Mouse (Mus musculus) brain, embryonic 14.5 days (tissue): Measurements from ENCODE around the gene Dusp3. TPM values are rescaled to one million over a fixed set of nuclear protein-coding genes. Genes with fewer than 3 reads are reported as not detected.
A peak's percentile ranks its signal among the peaks of the same experiment; 100 is the strongest.
"Not testable (repeated sequence)": the region's sequence is repeated elsewhere in the genome, so short reads cannot be mapped to it uniquely, and the experiment has no call there.

Experiments
- DNase-seq: peaks from one replicate; pipeline ENCODE4 v3.0.0-alpha.2; 2011; ENCODE audit warnings: low read depth
- CTCF ChIP-seq: fragments of 200-500 bp; IDR thresholded peaks from 2 replicates; pipeline ENCODE4 v1.5.1; 2012; ENCODE audit warnings: inconsistent platforms, mild to moderate bottlenecking, moderate library complexity, borderline replicate concordance; ENCODE audit not compliant: insufficient read depth, insufficient read length; ENCODE audit errors: extremely low read depth
- POLR2A ChIP-seq: fragments of 200-500 bp; IDR thresholded peaks from 2 replicates; pipeline ENCODE4 v1.6.1; 2012; ENCODE audit warnings: mild to moderate bottlenecking, inconsistent platforms, borderline replicate concordance; ENCODE audit not compliant: poor library complexity, insufficient read depth, insufficient read length, severe bottlenecking; ENCODE audit errors: extremely low read depth
- polyA plus RNA-seq: library from polyadenylated mRNA; depleted of rRNA; stranded (reverse); fragments of >200 nt; gene quantifications from 2 replicates; pipeline ENCODE4 v1.2.3, GENCODE M21; 2012

Dusp3 gene
- polyA plus RNA-seq, 1 experiment, result 15.4 TPM

DNA sequence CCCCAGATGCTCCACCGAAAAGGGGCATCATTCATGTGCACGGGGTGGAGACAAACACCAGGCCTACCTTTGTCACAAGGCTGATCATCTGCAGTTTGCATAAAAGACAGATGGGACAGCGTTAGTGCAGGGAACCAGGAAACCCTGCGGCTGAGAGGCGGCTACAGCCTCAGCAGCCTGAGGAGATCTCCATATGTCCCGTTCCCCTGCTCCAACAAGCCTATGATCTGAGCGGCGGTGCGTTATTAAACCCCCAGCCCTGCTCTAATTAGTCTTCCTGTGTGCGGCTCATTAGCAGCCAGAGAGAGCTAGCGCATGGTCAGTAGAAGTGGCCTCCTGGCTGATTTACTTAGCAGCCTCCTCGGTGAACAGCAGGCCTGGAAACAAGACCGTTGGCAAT is 23.3 kb upstream of the Dusp3 start:
- TF ChIP-seq POLR2A (no peak), CTCF (no peak)
- DNase-seq, result peak; percentile 94

DNA sequence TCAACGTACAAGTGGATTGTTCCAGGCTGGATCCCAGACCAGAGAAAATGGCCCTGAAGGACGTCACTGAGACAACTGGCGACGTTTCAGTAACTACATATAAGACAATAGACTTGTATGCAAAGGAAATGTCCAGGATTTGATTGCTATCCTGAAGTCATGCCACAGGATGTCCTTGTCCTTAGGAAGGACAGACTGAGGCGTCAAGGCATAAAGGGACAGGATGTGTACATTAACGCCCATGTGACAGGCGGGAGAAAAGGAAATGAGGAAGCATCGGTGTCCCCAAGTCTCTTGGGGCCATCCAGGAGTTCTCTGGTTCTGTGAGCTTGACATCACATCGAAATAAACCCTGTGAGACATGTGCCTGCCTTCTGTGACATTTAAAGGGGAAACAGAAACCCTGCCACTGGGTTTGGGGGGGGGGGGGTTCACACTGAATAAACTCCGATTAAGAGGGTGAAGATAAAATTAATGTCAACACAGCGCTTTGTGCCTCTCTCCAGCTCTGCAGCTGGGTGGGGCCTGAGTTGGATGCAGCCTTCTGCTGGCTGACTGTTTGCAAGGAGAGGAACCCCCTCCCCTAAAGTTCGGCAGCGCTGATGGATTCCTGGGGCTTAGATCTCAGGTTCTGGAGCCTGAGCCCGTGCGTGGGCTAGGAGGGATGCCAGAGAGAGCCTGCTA is 22.3 kb upstream of the Dusp3 start:
- no peak for DNase-seq
- TF ChIP-seq CTCF, result no peak

DNA sequence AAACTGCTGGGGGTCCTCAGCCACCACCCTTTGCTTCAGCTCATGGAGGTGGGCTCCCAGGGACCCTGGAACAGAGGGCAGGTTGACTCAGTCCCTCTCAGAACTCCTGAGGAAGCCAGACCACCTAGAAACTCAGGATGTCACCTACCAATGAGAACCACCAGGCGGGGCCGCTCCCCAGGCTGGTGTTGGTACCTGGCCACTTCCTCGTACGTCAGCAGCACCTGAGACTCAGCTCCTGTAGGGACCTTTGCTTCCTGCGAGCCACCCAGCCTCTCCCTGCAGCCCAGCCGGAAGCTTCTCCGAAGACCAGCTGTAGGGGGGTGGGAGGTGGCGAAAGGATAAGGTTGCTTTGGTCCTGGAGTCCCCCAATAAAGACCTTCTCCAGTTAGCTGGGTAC is 21.6 kb upstream of the Dusp3 start:
- TF ChIP-seq POLR2A (no peak), CTCF (no peak)
- DNase-seq, result no peak

DNA sequence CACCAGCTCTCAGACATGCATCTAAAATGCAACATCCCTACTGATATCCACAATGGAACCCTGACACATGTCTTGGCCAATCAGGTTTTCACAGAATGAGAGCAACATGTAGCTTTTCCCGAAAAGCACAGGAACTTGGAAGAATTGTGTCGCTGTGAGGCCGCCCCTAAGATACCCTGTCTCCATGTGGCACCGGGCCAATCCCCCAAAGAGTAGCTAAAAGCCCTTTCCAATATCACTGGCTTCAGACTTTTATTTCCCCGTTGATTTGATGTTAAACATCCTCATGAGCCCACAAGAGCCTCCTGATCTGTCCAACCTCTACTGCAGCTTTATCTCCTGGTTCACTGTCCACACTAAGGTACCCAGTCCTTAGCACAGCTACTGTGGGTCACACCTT is 19.9 kb upstream of the Dusp3 start:
- no peak for TF ChIP-seq POLR2A
- no peak for TF ChIP-seq CTCF
- no peak for DNase-seq

DNA sequence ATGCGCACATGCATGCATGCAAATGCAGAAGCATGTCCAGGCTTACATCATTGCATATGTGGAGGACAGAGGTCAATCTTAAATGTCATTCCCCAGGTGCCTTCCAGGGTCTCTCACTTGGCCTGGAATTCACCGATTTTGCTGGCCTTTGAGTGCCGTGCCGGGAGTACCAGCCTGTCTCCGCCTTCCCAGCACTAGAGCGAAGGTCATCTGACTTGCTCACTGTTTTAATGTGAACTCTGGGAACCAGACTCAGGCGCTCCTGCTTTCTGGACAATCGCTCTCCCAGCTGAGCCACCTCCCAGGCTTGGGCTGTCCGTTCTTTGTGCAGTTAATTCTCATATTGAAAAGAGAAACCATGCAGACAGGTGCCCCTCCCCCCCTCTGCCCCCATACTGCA is 19.5 kb upstream of the Dusp3 start:
- peak; percentile 53 for DNase-seq
- TF ChIP-seq CTCF (no peak), POLR2A (no peak)

DNA sequence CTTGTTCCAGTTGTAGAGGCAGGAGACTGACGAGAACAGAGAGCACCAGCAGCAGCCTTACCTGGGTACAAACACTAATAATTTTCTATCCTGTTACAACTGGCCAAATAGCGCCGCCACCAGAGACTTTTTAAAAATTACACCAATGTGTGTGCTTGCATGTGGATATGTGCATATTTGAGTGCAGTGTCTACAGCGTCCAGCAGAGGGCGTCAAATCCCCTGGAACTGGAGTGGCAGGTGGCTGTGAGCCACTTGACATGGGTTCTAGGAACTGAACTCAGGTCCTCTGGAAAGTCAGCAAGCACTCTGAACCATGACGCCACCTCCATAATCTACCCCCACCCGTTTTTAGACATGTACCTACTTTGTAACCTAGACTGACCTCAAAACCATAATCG is 17.4 kb upstream of the Dusp3 start:
- no peak for DNase-seq
- TF ChIP-seq POLR2A (no peak), CTCF (peak; percentile 53)

DNA sequence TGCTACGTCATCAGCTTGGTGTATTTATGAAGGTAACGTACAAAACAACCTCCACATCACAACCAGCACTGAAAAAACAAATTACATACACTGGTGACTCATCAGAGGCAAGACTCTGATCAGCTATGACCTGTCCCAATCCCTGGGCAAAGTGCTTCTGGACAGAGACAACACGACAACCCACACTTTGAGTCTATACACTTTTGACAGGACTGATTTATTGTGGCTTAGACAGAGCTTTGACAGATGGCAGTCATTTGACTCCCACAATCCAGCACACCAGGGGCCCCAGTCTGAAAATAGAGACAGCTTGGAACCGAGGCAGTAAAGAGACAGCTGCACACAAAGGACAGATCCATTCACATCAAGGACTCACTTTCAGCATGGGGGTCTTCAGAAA is 12.7 kb upstream of the Dusp3 start:
- no peak for TF ChIP-seq POLR2A
- no peak for TF ChIP-seq CTCF
- DNase-seq, result no peak

DNA sequence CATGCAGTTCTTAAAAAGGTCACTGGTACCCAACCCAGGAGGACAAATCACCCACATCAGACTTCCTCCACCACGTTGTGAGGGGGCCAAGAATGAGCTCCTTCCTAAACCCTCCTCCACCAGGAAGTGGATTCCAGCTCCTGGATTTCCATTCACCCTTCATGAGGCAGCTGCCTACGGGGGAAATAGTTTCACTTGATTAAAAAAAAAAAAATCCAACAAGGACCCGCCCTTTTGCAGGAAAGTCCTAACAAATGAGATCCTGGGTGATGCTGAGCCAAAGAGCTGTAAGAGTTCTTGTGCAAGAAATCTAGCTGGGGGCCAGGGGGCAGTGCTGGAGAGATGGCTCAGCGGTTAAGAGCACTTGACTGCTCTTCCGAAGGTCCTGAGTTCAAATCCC is 11.4 kb upstream of the Dusp3 start:
- DNase-seq, result no peak
- TF ChIP-seq CTCF, result no peak
- TF ChIP-seq POLR2A, result no peak

DNA sequence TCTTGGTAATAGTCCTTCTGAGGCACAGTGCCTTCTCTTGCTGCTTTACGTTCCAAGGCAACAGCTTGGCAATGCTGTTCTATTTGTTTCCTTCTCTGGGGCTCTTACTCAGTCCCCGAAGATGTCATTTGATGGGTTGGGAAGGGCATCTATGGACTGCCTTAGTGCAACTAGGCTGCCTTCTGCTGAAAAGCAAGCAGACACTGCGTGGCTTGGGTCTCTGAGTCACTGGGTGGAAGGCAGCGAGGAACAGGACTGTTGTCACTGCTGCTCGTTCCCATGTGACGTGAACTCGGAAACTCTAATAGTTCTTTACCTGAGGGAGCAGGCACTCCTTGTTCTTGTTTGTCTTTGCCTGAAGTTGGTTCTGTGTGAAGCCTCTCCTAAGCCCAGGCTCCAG is 9.1 kb upstream of the Dusp3 start:
- DNase-seq, result no peak
- TF ChIP-seq POLR2A (no peak), CTCF (no peak)

DNA sequence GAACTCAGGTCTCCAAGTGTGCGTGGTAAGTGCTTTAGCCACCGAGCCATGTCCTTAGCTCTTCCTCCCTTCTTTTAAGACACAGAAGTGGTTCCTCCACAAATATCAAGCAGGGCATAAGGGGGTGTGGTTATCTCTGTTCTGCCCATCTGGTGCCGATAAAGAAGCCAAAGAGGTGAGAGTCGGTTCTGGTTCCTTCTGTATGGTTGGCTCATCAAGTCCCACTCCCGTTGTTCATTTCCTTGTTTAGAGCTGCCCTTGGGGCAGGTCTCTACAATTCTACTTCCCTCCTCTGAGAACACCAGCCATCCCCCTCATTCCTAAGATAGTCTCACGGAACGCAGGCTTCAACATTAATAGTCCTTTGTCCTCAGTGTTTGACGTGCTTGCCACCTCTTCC is 7.3 kb upstream of the Dusp3 start:
- no peak for DNase-seq

DNA sequence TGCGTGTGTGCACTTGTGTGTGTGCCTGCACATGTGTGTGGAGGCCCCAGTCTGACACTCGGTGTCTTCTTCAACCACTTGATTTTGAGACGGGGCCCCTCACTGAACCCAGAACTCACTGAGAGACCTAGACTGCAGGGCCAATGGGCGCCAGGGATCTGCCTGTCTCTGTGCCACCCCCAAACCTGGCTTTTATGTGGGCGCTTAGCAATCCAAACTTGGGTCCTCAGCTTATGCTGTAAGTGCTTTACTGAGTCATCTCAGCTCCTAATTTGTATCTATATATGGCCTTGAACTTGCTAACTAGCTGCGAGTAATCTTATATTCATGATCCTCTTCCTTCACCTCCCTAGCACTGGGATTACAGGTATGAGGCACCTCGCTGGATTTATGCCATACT is 5.6 kb upstream of the Dusp3 start:
- DNase-seq, result no peak
- no peak for TF ChIP-seq CTCF
- TF ChIP-seq POLR2A, result no peak

More for the DNA sequence above, 7.3 kb upstream of the Dusp3 start:
- no peak for TF ChIP-seq POLR2A
- no peak for TF ChIP-seq CTCF

DNA sequence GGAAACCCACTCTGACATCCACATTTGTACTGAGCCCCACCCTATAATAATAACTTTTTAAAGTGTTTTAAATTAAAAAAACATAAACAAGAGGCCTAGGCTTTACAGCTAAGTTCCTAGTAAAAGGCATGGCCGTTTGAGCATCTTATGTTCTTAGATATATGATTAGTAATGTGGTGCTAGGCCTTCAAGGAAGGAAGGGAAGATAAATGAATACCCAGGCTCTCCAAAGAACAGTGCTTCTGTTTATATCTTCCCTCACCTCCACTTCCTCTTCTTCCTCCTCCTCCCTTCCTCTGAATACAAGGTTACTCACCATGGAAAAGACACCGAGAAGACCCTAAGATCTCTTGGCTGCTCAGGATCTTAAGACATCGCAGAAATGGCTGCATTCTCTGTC is 5.0 kb upstream of the Dusp3 start:
- no peak for TF ChIP-seq POLR2A

DNA sequence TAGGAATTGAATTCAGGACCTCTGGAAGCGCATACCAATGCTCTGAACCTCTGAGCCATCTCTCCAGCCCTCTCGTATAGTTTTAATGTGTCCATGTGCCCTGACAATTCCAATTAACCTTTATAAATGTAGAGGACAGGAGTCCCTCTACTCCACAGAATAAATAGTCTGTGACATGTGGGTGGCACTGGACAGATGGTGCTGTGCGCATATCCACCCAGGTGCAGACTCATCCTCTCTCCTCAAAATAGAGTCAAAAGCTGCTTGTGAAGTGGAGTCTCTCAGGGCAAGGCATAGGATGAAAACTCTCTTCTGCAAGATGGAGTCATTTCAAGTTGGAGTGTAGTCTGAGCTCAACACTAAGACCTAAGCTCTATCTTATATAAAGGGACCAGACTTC is 3.4 kb upstream of the Dusp3 start:
- no peak for DNase-seq
- TF ChIP-seq POLR2A (no peak), CTCF (no peak)

More for the DNA sequence above, 5.0 kb upstream of the Dusp3 start:
- no peak for DNase-seq

DNA sequence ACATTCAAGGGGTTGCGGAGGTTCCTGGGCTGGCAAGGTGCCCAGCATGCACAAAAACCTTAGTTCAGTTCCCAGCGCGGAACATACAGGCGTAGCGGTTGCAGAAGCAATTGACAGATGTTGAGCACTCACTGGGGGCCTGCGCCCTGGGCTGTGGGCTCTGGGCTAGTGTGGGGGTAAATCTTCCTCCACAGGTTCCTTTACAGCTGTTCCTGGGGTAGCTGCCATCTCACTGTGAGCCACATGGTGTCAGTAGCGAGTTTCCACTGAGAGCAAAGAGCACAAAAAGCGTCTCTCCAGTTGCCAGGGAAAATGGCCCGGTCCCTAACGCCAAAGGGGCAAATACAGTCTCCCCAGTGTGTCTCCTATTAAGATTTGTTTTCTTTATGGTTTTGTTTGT is 823 bp downstream of the Dusp3 start:
- no peak for TF ChIP-seq POLR2A
- TF ChIP-seq CTCF, result peak; percentile 89
- peak; percentile 92 for DNase-seq

DNA sequence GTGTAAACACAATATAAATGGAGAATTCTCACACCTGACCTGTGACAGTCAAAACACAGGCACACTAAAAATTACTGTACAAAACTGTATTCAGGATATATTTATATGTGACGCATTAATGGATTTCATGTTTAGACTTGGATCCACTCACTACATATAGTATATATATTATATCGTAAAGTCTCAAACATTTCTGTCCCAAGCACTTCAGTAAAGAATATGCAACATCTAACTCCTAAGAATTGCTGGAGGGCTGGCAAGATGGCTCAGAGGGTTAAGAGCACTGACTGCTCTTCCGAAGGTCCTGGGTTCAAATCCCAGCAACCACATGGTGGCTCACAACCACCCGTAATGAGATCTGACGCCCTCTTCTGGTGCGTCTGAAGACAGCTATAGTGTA is 1.4 kb downstream of the Dusp3 start:
- DNase-seq, result not testable (repeated sequence)
